Comparison of ENCODE assay signal across 7 mouse cellular contexts in genomic region chr3:139076059-139076455, GRCm38 (mm10). TPM values are rescaled to one million over a fixed set of nuclear protein-coding genes. Genes with fewer than 3 reads are reported as not detected.
DNase-seq lines count a peak whose midpoint lies in the region; ATAC-seq lines count a peak whose summit lies in the region.

No protein-coding gene starts in this region.

- ATAC-seq in megakaryocyte, adult 5-6 weeks (ENCODE audit: poor library complexity, severe bottlenecking) = no peak
- no peak for ATAC-seq in kidney, embryonic 15.5 days (replicated peaks; ENCODE audit: low FRiP score)
- peak; percentile 7; the same call in 1 of the 2 replicates for ATAC-seq in neural tube, embryonic 13.5 days (ENCODE audit: low read depth)

- DNase-seq in embryonic facial prominence, embryonic 10.5 days (ENCODE audit: low spot score) = no peak
- no peak for DNase-seq in testis, postnatal 14 days (ENCODE audit: low spot score)
- DNase-seq in left cerebral cortex, adult 9 months (ENCODE audit: low spot score in 2 of 2) = no peak

- H3K9me3 ChIP-seq in megakaryocyte, embryonic 14.5 days = no peaks in the 10 kb centered on the region
- H3K9me3 ChIP-seq in embryonic facial prominence, embryonic 10.5 days = no peaks in the 10 kb centered on the region
- no peaks in the 10 kb centered on the region for H3K9me3 ChIP-seq in kidney, embryonic 15.5 days (replicated peaks)
- no peaks in the 10 kb centered on the region for H3K9me3 ChIP-seq in neural tube, embryonic 13.5 days

- peak overlapping the region; percentile 99 for H3K4me3 ChIP-seq in megakaryocyte, embryonic 14.5 days (replicated peaks)
- H3K4me3 ChIP-seq in embryonic facial prominence, embryonic 10.5 days = peak overlapping the region; percentile 90
- peak overlapping the region; percentile 94 for H3K4me3 ChIP-seq in kidney, embryonic 15.5 days (replicated peaks)
- peak overlapping the region; percentile 93 for H3K4me3 ChIP-seq in neural tube, embryonic 13.5 days

- no peaks in the 10 kb centered on the region for H3K36me3 ChIP-seq in megakaryocyte, embryonic 14.5 days (replicated peaks; ENCODE audit: low read length)
- H3K36me3 ChIP-seq in embryonic facial prominence, embryonic 10.5 days (replicated peaks) = no peaks in the 10 kb centered on the region
- H3K36me3 ChIP-seq in kidney, embryonic 15.5 days = no peaks in the 10 kb centered on the region
- H3K36me3 ChIP-seq in neural tube, embryonic 13.5 days = no peaks in the 10 kb centered on the region

- peaks cover 20% of the 10 kb centered on the region for H3K4me1 ChIP-seq in megakaryocyte, embryonic 14.5 days
- H3K4me1 ChIP-seq in embryonic facial prominence, embryonic 10.5 days = peaks cover 17% of the 10 kb centered on the region
- H3K4me1 ChIP-seq in kidney, embryonic 15.5 days = peaks cover 8% of the 10 kb centered on the region
- peaks cover 24% of the 10 kb centered on the region for H3K4me1 ChIP-seq in neural tube, embryonic 13.5 days (replicated peaks)

- 9% methylated on average over 7 of the region's 7 CpGs for WGBS in embryonic facial prominence, embryonic 10.5 days
- 6% methylated on average over 7 of the region's 7 CpGs for WGBS in kidney, embryonic 15.5 days
- 10% methylated on average over 7 of the region's 7 CpGs for WGBS in neural tube, embryonic 13.5 days

- no peaks in the 10 kb centered on the region for H3K27me3 ChIP-seq in megakaryocyte, embryonic 14.5 days (replicated peaks)
- no peaks in the 10 kb centered on the region for H3K27me3 ChIP-seq in embryonic facial prominence, embryonic 10.5 days (replicated peaks; ENCODE audit: low read depth, poor library complexity, severe bottlenecking)
- no peaks in the 10 kb centered on the region for H3K27me3 ChIP-seq in kidney, embryonic 15.5 days
- no peaks in the 10 kb centered on the region for H3K27me3 ChIP-seq in neural tube, embryonic 13.5 days

- peak overlapping the region; percentile 73 for H3K9ac ChIP-seq in kidney, embryonic 15.5 days
- H3K9ac ChIP-seq in neural tube, embryonic 13.5 days = peak overlapping the region; percentile 88

- peak overlapping the region; percentile 97 for H3K4me2 ChIP-seq in kidney, embryonic 15.5 days
- H3K4me2 ChIP-seq in neural tube, embryonic 13.5 days = peak overlapping the region; percentile 82

- peak overlapping the region; percentile 94 for H3K27ac ChIP-seq in embryonic facial prominence, embryonic 10.5 days (replicated peaks)
- H3K27ac ChIP-seq in kidney, embryonic 15.5 days = no peak overlapping the region
- peak overlapping the region; percentile 99 for H3K27ac ChIP-seq in neural tube, embryonic 13.5 days (replicated peaks)

RNA-seq across cellular contexts. Expression of gene Rap1gds1, which starts 1.1 kb away (rescaled TPM):
- 5.4 and 5.7 TPM in 2 replicates for polyA plus RNA-seq in megakaryocyte, embryonic 14.5 days (2012; ENCODE audit: insufficient read depth, low replicate concordance)
- total RNA-seq in megakaryocyte, adult 5-6 weeks (2015) = 66.8 and 70.0 TPM in 2 replicates
- total RNA-seq in megakaryocyte, adult 5-6 weeks (2017) = 34.1 and 45.3 TPM in 2 replicates
- 61.0 and 67.3 TPM in 2 replicates for polyA plus RNA-seq in embryonic facial prominence, embryonic 10.5 days (2016; fragmentation: Nextera tagmentation; extraction: Ambion mirVana)
- polyA plus RNA-seq in kidney, embryonic 15.5 days (2015; fragmentation: Nextera tagmentation; extraction: Ambion mirVana) = 58.8 and 59.4 TPM in 2 replicates
- 92.3 and 99.7 TPM in 2 replicates for polyA plus RNA-seq in neural tube, embryonic 13.5 days (2015; fragmentation: Nextera tagmentation; extraction: Ambion mirVana)
